Mouse (Mus musculus) intestine, embryonic 16.5 days (tissue): ENCODE data around the gene Mycl. TPM values are rescaled to one million over a fixed set of nuclear protein-coding genes. Genes with fewer than 3 reads are reported as not detected.
"Not testable (repeated sequence)": the region's sequence is repeated elsewhere in the genome, so short reads cannot be mapped to it uniquely, and the experiment has no call there.

Experiments
- ATAC-seq: fragments of 200-750 bp; cut with Nextera tagmentation; 2 replicates; pipeline ENCODE4 v1.8.0; 2017; ENCODE audit warnings: moderate TSS enrichment, moderate library complexity
- H3K27ac ChIP-seq: fragments of 300-500 bp; sonication (generic); 2 replicates; pipeline ENCODE4 v1.5.1; 2014; ENCODE audit warnings: mild to moderate bottlenecking, low read length
- H3K27me3 ChIP-seq: fragments of 300-500 bp; sonication (generic); replicated peaks from 2 replicates; pipeline ENCODE4 v1.6.1; 2014; ENCODE audit warnings: low read length, control low read depth, mixed read lengths; ENCODE audit not compliant: control insufficient read depth, insufficient read depth
- H3K36me3 ChIP-seq: fragments of 300-500 bp; sonication (generic); 2 replicates; pipeline ENCODE4 v1.6.1; 2014; ENCODE audit warnings: low read length, control low read depth; ENCODE audit not compliant: control insufficient read depth, insufficient read depth
- H3K4me1 ChIP-seq: fragments of 300-500 bp; sonication (generic); 2 replicates; pipeline ENCODE4 v1.6.1; 2014; ENCODE audit warnings: low read length, control low read depth, mixed read lengths; ENCODE audit not compliant: control insufficient read depth, insufficient read depth
- H3K4me2 ChIP-seq: fragments of 300-500 bp; sonication (generic); 2 replicates; pipeline ENCODE4 v1.6.1; 2014; ENCODE audit warnings: low read depth, low read length, control low read depth
- H3K4me3 ChIP-seq: fragments of 300-500 bp; sonication (generic); 2 replicates; pipeline ENCODE4 v1.5.1; 2014; ENCODE audit warnings: mild to moderate bottlenecking, low read length
- H3K9ac ChIP-seq: fragments of 300-500 bp; sonication (generic); 2 replicates; pipeline ENCODE4 v1.6.1; 2014; ENCODE audit warnings: low read depth, low read length
- H3K9me3 ChIP-seq: fragments of 300-500 bp; sonication (generic); 2 replicates; pipeline ENCODE4 v1.6.1; 2016; ENCODE audit warnings: low read length, control low read depth; ENCODE audit not compliant: control insufficient read depth
- WGBS: fragments of 180-500 bp; shearing (Covaris S2); extraction: QIAGEN DNeasy Blood & Tissue Kit; methylation state at CpG from one replicate; pipeline ENCODE4 v1.1.7; 2014; 5-methylcytosine and 5-hydroxymethylcytosine counted together
- polyA plus RNA-seq: library from polyadenylated mRNA; unstranded; fragments of >200 nt; fragmentation: Nextera tagmentation; extraction: Ambion mirVana; gene quantifications from 2 replicates; pipeline ENCODE4 v1.2.1, GENCODE M21; 2015

Mycl gene
- polyA plus RNA-seq, 1 experiment from 2014 or later: 5.1 TPM

GRCm38 (mm10) chr4:122987421-122987820 is 8.0 kb upstream of the Mycl start:
- 68% methylated on average over 4 of the region's 4 CpGs for WGBS
- Histone ChIP-seq H3K4me1 (0 out of 2 replicates have a peak, but pooled peaks cover 3% of the 10 kb centered on the region), H3K27ac (no peak overlapping the region), H3K9me3 (no peaks in the 10 kb centered on the region), H3K4me3 (no peak overlapping the region), H3K27me3 (peaks cover 9% of the 10 kb centered on the region), H3K4me2 (no peak overlapping the region), H3K9ac (no peak overlapping the region), H3K36me3 (no peaks in the 10 kb centered on the region)
- ATAC-seq: no peak

- not testable (repeated sequence) for H3K27me3 ChIP-seq, H3K9me3 ChIP-seq, H3K4me2 ChIP-seq, H3K9ac ChIP-seq, H3K27ac ChIP-seq, H3K4me1 ChIP-seq, ATAC-seq, H3K36me3 ChIP-seq, H3K4me3 ChIP-seq
- 51% methylated on average over 3 of the region's 3 CpGs for WGBS
Measured at GRCm38 (mm10) chr4:122988004-122988403, 7.4 kb upstream of the Mycl start.

- H3K9me3 ChIP-seq: no peaks in the 10 kb centered on the region
- H3K4me3 ChIP-seq: no peak overlapping the region
- ATAC-seq: no peak
- WGBS: 63% methylated on average over 1 of the region's 1 CpGs
- no peak overlapping the region for H3K27ac ChIP-seq
- H3K9ac ChIP-seq: no peak overlapping the region
- no peaks in the 10 kb centered on the region for H3K27me3 ChIP-seq
- no peak overlapping the region for H3K4me2 ChIP-seq
- peaks cover 5% of the 10 kb centered on the region; the same call in 1 of the 2 replicates for H3K4me1 ChIP-seq
- no peaks in the 10 kb centered on the region for H3K36me3 ChIP-seq
Measured at GRCm38 (mm10) chr4:122991177-122991576, 4.3 kb upstream of the Mycl start.

- no peak for ATAC-seq
- Histone ChIP-seq H3K4me3 (no peak overlapping the region), H3K9me3 (no peaks in the 10 kb centered on the region), H3K36me3 (no peaks in the 10 kb centered on the region), H3K4me1 (peaks cover 9% of the 10 kb centered on the region), H3K27me3 (0 out of 2 replicates have a peak, but pooled peaks cover 2% of the 10 kb centered on the region), H3K27ac (no peak overlapping the region), H3K4me2 (no peak overlapping the region), H3K9ac (no peak overlapping the region)
- 46% methylated on average over 3 of the region's 3 CpGs for WGBS
Measured at GRCm38 (mm10) chr4:122992276-122992675, 3.2 kb upstream of the Mycl start.

- H3K9me3 ChIP-seq: no peaks in the 10 kb centered on the region
- peaks cover 9% of the 10 kb centered on the region for H3K4me1 ChIP-seq
- ATAC-seq: peak; percentile 54
- H3K36me3 ChIP-seq: no peaks in the 10 kb centered on the region
- H3K9ac ChIP-seq: peak overlapping the region; percentile 87
- H3K27me3 ChIP-seq: 0 out of 2 replicates have a peak, but pooled peaks cover 2% of the 10 kb centered on the region
- H3K27ac ChIP-seq: peak overlapping the region; percentile 57
- H3K4me2 ChIP-seq: peak overlapping the region; percentile 98
- H3K4me3 ChIP-seq: peak overlapping the region; percentile 77
- under 1% methylated on average over 31 of the region's 32 CpGs for WGBS
Measured at GRCm38 (mm10) chr4:122996221-122996617, 767 bp downstream of the Mycl start.

- Histone ChIP-seq H3K9ac (peak overlapping the region; percentile 87), H3K4me1 (peaks cover 9% of the 10 kb centered on the region), H3K36me3 (no peaks in the 10 kb centered on the region), H3K4me2 (peak overlapping the region; percentile 98), H3K27me3 (0 out of 2 replicates have a peak, but pooled peaks cover 2% of the 10 kb centered on the region), H3K9me3 (no peaks in the 10 kb centered on the region), H3K4me3 (peak overlapping the region; percentile 77), H3K27ac (peak overlapping the region; percentile 57; the same call in 1 of the 2 replicates)
- WGBS: under 1% methylated on average over 47 of the region's 47 CpGs
- peak; percentile 36 for ATAC-seq
Measured at GRCm38 (mm10) chr4:122996618-122997381, 1.3 kb downstream of the Mycl start.

- H3K27ac ChIP-seq: no peak overlapping the region
- 0 out of 2 replicates have a peak, but pooled peaks cover 2% of the 10 kb centered on the region for H3K27me3 ChIP-seq
- H3K4me1 ChIP-seq: peaks cover 9% of the 10 kb centered on the region
- H3K4me2 ChIP-seq: peak overlapping the region; percentile 17; the same call in 1 of the 2 replicates
- no peak overlapping the region for H3K9ac ChIP-seq
- no peaks in the 10 kb centered on the region for H3K36me3 ChIP-seq
- ATAC-seq: no peak
- H3K4me3 ChIP-seq: no peak overlapping the region; the same call in 1 of the 2 replicates
- H3K9me3 ChIP-seq: no peaks in the 10 kb centered on the region
- WGBS: 32% methylated on average over 12 of the region's 12 CpGs
Measured at GRCm38 (mm10) chr4:122998537-122999262, 3.2 kb downstream of the Mycl start.

GRCm38 (mm10) chr4:122999263-122999691 is 3.8 kb downstream of the Mycl start:
- H3K4me3 ChIP-seq: no peak overlapping the region; the same call in 1 of the 2 replicates
- no peak for ATAC-seq
- H3K27ac ChIP-seq: no peak overlapping the region
- H3K27me3 ChIP-seq: 0 out of 2 replicates have a peak, but pooled peaks cover 2% of the 10 kb centered on the region
- no peaks in the 10 kb centered on the region for H3K9me3 ChIP-seq
- peaks cover 9% of the 10 kb centered on the region for H3K4me1 ChIP-seq
- H3K36me3 ChIP-seq: no peaks in the 10 kb centered on the region
- 33% methylated on average over 4 of the region's 4 CpGs for WGBS
- H3K9ac ChIP-seq: no peak overlapping the region
- H3K4me2 ChIP-seq: peak overlapping the region; percentile 17; the same call in 1 of the 2 replicates

- WGBS: 75% methylated on average over 14 of the region's 14 CpGs
- H3K4me2 ChIP-seq: no peak overlapping the region
- no peak for ATAC-seq
Measured at GRCm38 (mm10) chr4:123000130-123000529, 4.7 kb downstream of the Mycl start.

More at GRCm38 (mm10) chr4:123000130-123000529, 4.7 kb downstream of the Mycl start:
- Histone ChIP-seq H3K9me3 (no peaks in the 10 kb centered on the region), H3K27me3 (0 out of 2 replicates have a peak, but pooled peaks cover 2% of the 10 kb centered on the region), H3K36me3 (no peaks in the 10 kb centered on the region), H3K27ac (no peak overlapping the region), H3K4me1 (peaks cover 8% of the 10 kb centered on the region), H3K4me3 (no peak overlapping the region), H3K9ac (no peak overlapping the region)
